Mouse (Mus musculus) embryonic facial prominence, embryonic 15.5 days (tissue): ENCODE measurements around the gene Ablim1. TPM values are rescaled to one million over a fixed set of nuclear protein-coding genes. Genes with fewer than 3 reads are reported as not detected.

ENCODE experiments used
- ATAC-seq: fragments of 200-750 bp; cut with Nextera tagmentation; 2 replicates; pipeline ENCODE4 v1.8.0; 2017; ENCODE audit warnings: low read depth, moderate TSS enrichment; ENCODE audit not compliant: insufficient number of reproducible peaks, low FRiP score, low TSS enrichment
- H3K27ac ChIP-seq: fragments of 300-500 bp; sonication (generic); replicated peaks from 2 replicates; pipeline ENCODE4 v1.5.1; 2015; ENCODE audit warnings: mild to moderate bottlenecking, inconsistent platforms
- H3K27me3 ChIP-seq: fragments of 300-500 bp; sonication (generic); 2 replicates; pipeline ENCODE4 v1.6.1; 2015; ENCODE audit warnings: inconsistent platforms
- H3K36me3 ChIP-seq: fragments of 300-500 bp; sonication (generic); 2 replicates; pipeline ENCODE4 v1.6.1; 2015; ENCODE audit warnings: mild to moderate bottlenecking, inconsistent platforms
- H3K4me1 ChIP-seq: fragments of 300-500 bp; sonication (generic); 2 replicates; pipeline ENCODE4 v1.6.1; 2015; ENCODE audit warnings: inconsistent platforms
- H3K4me2 ChIP-seq: fragments of 300-500 bp; sonication (generic); replicated peaks from 2 replicates; pipeline ENCODE4 v1.6.1; 2015; ENCODE audit warnings: mild to moderate bottlenecking, inconsistent platforms
- H3K4me3 ChIP-seq: fragments of 300-500 bp; sonication (generic); replicated peaks from 2 replicates; pipeline ENCODE4 v1.5.1; 2015; ENCODE audit warnings: mild to moderate bottlenecking, inconsistent platforms
- H3K9ac ChIP-seq: fragments of 300-500 bp; sonication (generic); 2 replicates; pipeline ENCODE4 v1.6.1; 2015; ENCODE audit warnings: inconsistent platforms
- H3K9me3 ChIP-seq: fragments of 300-500 bp; sonication (generic); replicated peaks from 2 replicates; pipeline ENCODE4 v1.6.1; 2016; ENCODE audit warnings: inconsistent platforms
- WGBS: fragments of 180-500 bp; shearing (Covaris S2); methylation state at CpG from one replicate; pipeline ENCODE4 v1.1.7; 2015; 5-methylcytosine and 5-hydroxymethylcytosine counted together
- polyA plus RNA-seq: library from polyadenylated mRNA; unstranded; fragments of >200 nt; fragmentation: Nextera tagmentation; extraction: Ambion mirVana; gene quantifications from 2 replicates; pipeline ENCODE4 v1.2.1, GENCODE M21; 2015

Ablim1 gene
- polyA plus RNA-seq, 1 experiment from 2014 or later, result 71.3 TPM

- Histone ChIP-seq H3K4me3 (no peak overlapping the region), H3K4me2 (no peak overlapping the region), H3K27ac (no peak overlapping the region), H3K27me3 (no peaks in the 10 kb centered on the region), H3K36me3 (no peaks in the 10 kb centered on the region), H3K9ac (no peak overlapping the region), H3K4me1 (peaks cover 37% of the 10 kb centered on the region), H3K9me3 (no peaks in the 10 kb centered on the region)
- no peak for ATAC-seq
- WGBS, result 38% methylated on average over 7 of the region's 7 CpGs
Observed at GRCm38 (mm10) chr19:57109620-57110019, 205.1 kb downstream of the Ablim1 start.

GRCm38 (mm10) chr19:57106513-57106912, 208.2 kb downstream of the Ablim1 start:
- Histone ChIP-seq H3K4me1 (peaks cover 52% of the 10 kb centered on the region), H3K36me3 (no peaks in the 10 kb centered on the region), H3K4me3 (no peak overlapping the region), H3K9ac (no peak overlapping the region), H3K27me3 (no peaks in the 10 kb centered on the region), H3K27ac (peak overlapping the region; percentile 73), H3K9me3 (no peaks in the 10 kb centered on the region), H3K4me2 (no peak overlapping the region)
- WGBS, result 39% methylated on average over 6 of the region's 6 CpGs
- ATAC-seq, result peak; percentile 68; the same call in 1 of the 2 replicates

GRCm38 (mm10) chr19:57106031-57106430, 208.7 kb downstream of the Ablim1 start:
- Histone ChIP-seq H3K4me1 (peaks cover 49% of the 10 kb centered on the region), H3K36me3 (no peaks in the 10 kb centered on the region), H3K27me3 (no peaks in the 10 kb centered on the region), H3K9me3 (no peaks in the 10 kb centered on the region), H3K4me3 (no peak overlapping the region), H3K4me2 (no peak overlapping the region), H3K27ac (peak overlapping the region; percentile 73), H3K9ac (no peak overlapping the region)
- WGBS, result 93% methylated on average over 3 of the region's 3 CpGs
- no peak for ATAC-seq

- ATAC-seq, result no peak
- 66% methylated on average over 6 of the region's 6 CpGs for WGBS
- Histone ChIP-seq H3K27me3 (no peaks in the 10 kb centered on the region), H3K9ac (no peak overlapping the region), H3K4me3 (no peak overlapping the region), H3K27ac (no peak overlapping the region), H3K4me2 (no peak overlapping the region), H3K36me3 (no peaks in the 10 kb centered on the region), H3K4me1 (peaks cover 46% of the 10 kb centered on the region), H3K9me3 (no peaks in the 10 kb centered on the region)
Observed at GRCm38 (mm10) chr19:57105156-57105555, 209.6 kb downstream of the Ablim1 start.

- no peaks in the 10 kb centered on the region for H3K36me3 ChIP-seq
- peaks cover 39% of the 10 kb centered on the region for H3K4me1 ChIP-seq
- no peak overlapping the region for H3K4me3 ChIP-seq
- no peak for ATAC-seq
- H3K9ac ChIP-seq, result no peak overlapping the region
- H3K27me3 ChIP-seq, result no peaks in the 10 kb centered on the region
- H3K27ac ChIP-seq, result peak overlapping the region; percentile 52
- WGBS, result 52% methylated on average over 5 of the region's 5 CpGs
- H3K9me3 ChIP-seq, result no peaks in the 10 kb centered on the region
- H3K4me2 ChIP-seq, result no peak overlapping the region
Observed at GRCm38 (mm10) chr19:57104171-57104748, 210.5 kb downstream of the Ablim1 start.

- Histone ChIP-seq H3K4me3 (no peak overlapping the region), H3K27ac (peak overlapping the region; percentile 52), H3K4me1 (peaks cover 44% of the 10 kb centered on the region), H3K9ac (no peak overlapping the region), H3K4me2 (no peak overlapping the region), H3K9me3 (no peaks in the 10 kb centered on the region), H3K36me3 (no peaks in the 10 kb centered on the region), H3K27me3 (no peaks in the 10 kb centered on the region)
- ATAC-seq, result no peak
- WGBS, result 18% methylated on average over 4 of the region's 4 CpGs
Observed at GRCm38 (mm10) chr19:57103360-57103958, 211.3 kb downstream of the Ablim1 start.

GRCm38 (mm10) chr19:57101986-57102385, 212.7 kb downstream of the Ablim1 start:
- no peak for ATAC-seq
- H3K36me3 ChIP-seq, result no peaks in the 10 kb centered on the region
- WGBS, result 72% methylated on average over 7 of the region's 7 CpGs
- no peak overlapping the region for H3K4me2 ChIP-seq
- H3K9me3 ChIP-seq, result no peaks in the 10 kb centered on the region
- no peaks in the 10 kb centered on the region for H3K27me3 ChIP-seq
- H3K4me3 ChIP-seq, result no peak overlapping the region
- peaks cover 40% of the 10 kb centered on the region for H3K4me1 ChIP-seq
- no peak overlapping the region for H3K27ac ChIP-seq
- no peak overlapping the region for H3K9ac ChIP-seq

GRCm38 (mm10) chr19:57100753-57101446, 213.8 kb downstream of the Ablim1 start:
- H3K9me3 ChIP-seq, result no peaks in the 10 kb centered on the region
- H3K36me3 ChIP-seq, result no peaks in the 10 kb centered on the region
- no peak overlapping the region for H3K4me2 ChIP-seq
- ATAC-seq, result no peak
- H3K4me3 ChIP-seq, result no peak overlapping the region
- 93% methylated on average over 11 of the region's 11 CpGs for WGBS
- no peak overlapping the region for H3K9ac ChIP-seq
- peaks cover 29% of the 10 kb centered on the region for H3K4me1 ChIP-seq
- H3K27me3 ChIP-seq, result no peaks in the 10 kb centered on the region
- H3K27ac ChIP-seq, result no peak overlapping the region

- Histone ChIP-seq H3K9me3 (no peaks in the 10 kb centered on the region), H3K27me3 (no peaks in the 10 kb centered on the region), H3K36me3 (no peaks in the 10 kb centered on the region), H3K4me1 (peaks cover 22% of the 10 kb centered on the region), H3K4me3 (no peak overlapping the region), H3K27ac (no peak overlapping the region), H3K9ac (no peak overlapping the region), H3K4me2 (no peak overlapping the region)
- ATAC-seq, result no peak
- WGBS, result 82% methylated on average over 9 of the region's 9 CpGs
Observed at GRCm38 (mm10) chr19:57099986-57100385, 214.7 kb downstream of the Ablim1 start.

GRCm38 (mm10) chr19:57099094-57099357, 215.7 kb downstream of the Ablim1 start:
- Histone ChIP-seq H3K27me3 (no peaks in the 10 kb centered on the region), H3K4me3 (no peak overlapping the region), H3K36me3 (no peaks in the 10 kb centered on the region), H3K9ac (no peak overlapping the region), H3K9me3 (no peaks in the 10 kb centered on the region), H3K4me2 (no peak overlapping the region), H3K4me1 (peaks cover 22% of the 10 kb centered on the region), H3K27ac (peak overlapping the region; percentile 65; the same call in 1 of the 2 replicates)
- ATAC-seq, result no peak
- WGBS, result 84% methylated on average over 4 of the region's 4 CpGs

GRCm38 (mm10) chr19:57098241-57099093, 216.3 kb downstream of the Ablim1 start:
- no peak for ATAC-seq
- peak overlapping the region; percentile 65; the same call in 1 of the 2 replicates for H3K27ac ChIP-seq
- H3K4me3 ChIP-seq, result no peak overlapping the region
- WGBS, result 48% methylated on average over 14 of the region's 14 CpGs
- no peaks in the 10 kb centered on the region for H3K36me3 ChIP-seq
- H3K4me2 ChIP-seq, result no peak overlapping the region
- no peaks in the 10 kb centered on the region for H3K9me3 ChIP-seq
- peaks cover 22% of the 10 kb centered on the region for H3K4me1 ChIP-seq
- no peaks in the 10 kb centered on the region for H3K27me3 ChIP-seq
- H3K9ac ChIP-seq, result no peak overlapping the region
